ENCODE assay signal across 8 mouse cellular contexts in the genomic region with DNA sequence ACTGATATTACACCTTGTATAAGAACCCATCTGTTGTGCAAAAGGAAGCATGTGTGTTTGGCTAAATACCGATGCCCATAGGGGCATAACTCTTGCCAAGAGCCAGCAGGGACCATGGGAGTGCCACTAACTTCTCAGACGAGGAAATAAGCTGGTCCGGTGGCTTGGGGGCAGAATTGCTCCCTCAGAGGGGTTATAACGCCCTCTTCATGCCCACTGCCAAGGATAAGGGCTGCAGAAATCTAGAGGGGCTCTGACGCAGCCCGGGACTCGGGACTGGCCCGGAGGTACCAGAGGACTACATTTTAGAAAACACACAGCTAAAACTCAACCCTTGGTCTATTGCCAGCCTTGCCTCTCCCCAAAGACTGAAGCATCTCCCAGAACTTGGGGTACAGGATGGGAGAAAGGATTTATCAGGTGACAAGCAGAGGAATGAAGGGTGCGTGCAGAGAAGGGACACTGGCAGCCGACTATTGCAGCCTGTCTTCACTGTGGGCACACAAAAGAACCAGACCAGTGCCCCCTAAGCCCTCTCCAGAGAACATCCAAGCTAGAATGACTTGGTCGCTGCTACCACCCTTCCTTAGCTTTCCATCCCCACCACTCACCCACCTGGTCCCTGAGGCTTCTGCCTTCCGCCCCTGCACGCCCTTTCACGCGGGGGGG. TPM values are rescaled to one million over a fixed set of nuclear protein-coding genes. Genes with fewer than 3 reads are reported as not detected.
A peak's percentile ranks its signal among the peaks of the same experiment; 100 is the strongest.
DNase-seq lines count a peak whose midpoint lies in the region; ATAC-seq and TF ChIP-seq lines count a peak whose summit lies in the region.

No protein-coding gene starts in this region.

- no peak for TF ChIP-seq CTCF in cerebellum, adult 2 months (IDR thresholded peaks at IDR 0.05; ENCODE audit: borderline replicate concordance, insufficient read depth, low read depth, low read length)
- TF ChIP-seq CTCF in thymus, adult 2 months (IDR thresholded peaks at IDR 0.05; ENCODE audit: borderline replicate concordance, control insufficient read depth, extremely low read depth, insufficient read depth, low read length, poor library complexity), result no peak

- no peaks in the 10 kb centered on the region for H3K36me3 ChIP-seq in thymus, adult 2 months (ENCODE audit: control insufficient read depth, insufficient read depth, low read length)
- H3K36me3 ChIP-seq in limb, embryonic 13.5 days, result peaks cover 32% of the 10 kb centered on the region

- intact Hi-C loops in gastrocnemius, postnatal 14 days (cut with DNase I; ENCODE audit: low total_unique reads), result loop anchor here (5.0 kb wide), 1 partner anchor 54 kb away; no protein-coding TSS in a partner anchor

- H3K4me1 ChIP-seq in cerebellum, adult 2 months (ENCODE audit: control insufficient read depth, insufficient read depth, low read length), result peaks cover 24% of the 10 kb centered on the region
- peaks cover 20% of the 10 kb centered on the region; the same call in 1 of the 2 replicates for H3K4me1 ChIP-seq in thymus, adult 2 months (replicated peaks; ENCODE audit: control insufficient read depth, insufficient read depth, low read length)
- peaks cover 55% of the 10 kb centered on the region for H3K4me1 ChIP-seq in limb, embryonic 13.5 days

- H3K9me3 ChIP-seq in limb, embryonic 13.5 days, result no peaks in the 10 kb centered on the region

- no peak for TF ChIP-seq POLR2A in cerebellum, adult 2 months (IDR thresholded peaks at IDR 0.05; ENCODE audit: borderline replicate concordance, insufficient read depth, low read length)
- no peak for TF ChIP-seq POLR2A in thymus, adult 2 months (IDR thresholded peaks at IDR 0.05; ENCODE audit: control insufficient read depth, extremely low read depth, insufficient read depth, low read length, poor library complexity)

- H3K27me3 ChIP-seq in cerebellum, adult 2 months (ENCODE audit: control insufficient read depth, insufficient read depth, low read length), result no peaks in the 10 kb centered on the region
- peaks cover 12% of the 10 kb centered on the region; the same call in 1 of the 2 replicates for H3K27me3 ChIP-seq in thymus, adult 2 months (ENCODE audit: control insufficient read depth, insufficient read depth, low read length)
- no peaks in the 10 kb centered on the region for H3K27me3 ChIP-seq in limb, embryonic 13.5 days

- H3K4me3 ChIP-seq in cerebellum, adult 2 months (replicated peaks; ENCODE audit: insufficient read depth, low read depth, low read length), result peak overlapping the region; percentile 52
- H3K4me3 ChIP-seq in thymus, adult 2 months (ENCODE audit: control insufficient read depth, insufficient read depth, low read length), result peak overlapping the region; percentile 27
- H3K4me3 ChIP-seq in limb, embryonic 13.5 days, result peak overlapping the region; percentile 56

- no peak for ATAC-seq in limb, embryonic 13.5 days (ENCODE audit: low FRiP score, low read depth)

- H3K9ac ChIP-seq in limb, embryonic 13.5 days, result peak overlapping the region; percentile 76

- 2% methylated on average over 15 of the region's 15 CpGs for WGBS in cerebellum, adult 2 months
- 27% methylated on average over 15 of the region's 15 CpGs for WGBS in thymus, adult 2 months
- 23% methylated on average over 15 of the region's 15 CpGs for WGBS in limb, embryonic 13.5 days

- peak overlapping the region; percentile 99 for H3K4me2 ChIP-seq in limb, embryonic 13.5 days (replicated peaks)

- DNase-seq in cerebellum, adult 2 months, result peak; percentile 64 to 72
- DNase-seq in cerebellum, adult 11 months, result no peak
- DNase-seq in thymus, adult 2 months, result no peak
- no peak for DNase-seq in thymus, adult 18-20 months
- no peak for DNase-seq in Muller cell, postnatal 12 days (ENCODE audit: inconsistent ontology term)
- DNase-seq in urinary bladder, postnatal 36 days (ENCODE audit: low spot score in 2 of 2), result no peak
- DNase-seq in gastrocnemius, postnatal 14 days, result no peak

- no peak overlapping the region for H3K27ac ChIP-seq in cerebellum, adult 2 months (ENCODE audit: insufficient read depth, low read length)
- no peak overlapping the region for H3K27ac ChIP-seq in thymus, adult 2 months (ENCODE audit: control insufficient read depth, insufficient read depth, low read length)
- no peak overlapping the region for H3K27ac ChIP-seq in limb, embryonic 13.5 days

RNA-seq across cellular contexts. Expression of a gene that starts 11.5 kb away (rescaled TPM):
- polyA plus RNA-seq in cerebellum, adult 2 months (2012; rRNA removed), result 46.3 and 48.9 TPM in 2 replicates
- polyA plus RNA-seq in thymus, adult 2 months (2012; rRNA removed), result 53.5 and 55.5 TPM in 2 replicates
- 31.6 and 33.3 TPM in 2 replicates for polyA plus RNA-seq in limb, embryonic 13.5 days (2015; fragmentation: Nextera tagmentation; extraction: Ambion mirVana)
- 10 to 100 TPM; 15.8 to 17.9 TPM for total RNA-seq in gastrocnemius, postnatal 14 days (2021)

RNA-seq across cellular contexts. Expression of a gene that starts 20.8 kb away (rescaled TPM):
- polyA plus RNA-seq in cerebellum, adult 2 months (2012; rRNA removed), result 101 TPM in 2 replicates
- 117 and 121 TPM in 2 replicates for polyA plus RNA-seq in thymus, adult 2 months (2012; rRNA removed)
- polyA plus RNA-seq in limb, embryonic 13.5 days (2015; fragmentation: Nextera tagmentation; extraction: Ambion mirVana), result 120 and 128 TPM in 2 replicates
- 10 to 100 TPM; 78.5 to 84.4 TPM for total RNA-seq in gastrocnemius, postnatal 14 days (2021)

RNA-seq across cellular contexts. Expression of a gene that starts 26.2 kb away (rescaled TPM):
- polyA plus RNA-seq in cerebellum, adult 2 months (2012; rRNA removed), result 89.9 and 102 TPM in 2 replicates
- 3.7 and 6.1 TPM in 2 replicates for polyA plus RNA-seq in thymus, adult 2 months (2012; rRNA removed)
- polyA plus RNA-seq in limb, embryonic 13.5 days (2015; fragmentation: Nextera tagmentation; extraction: Ambion mirVana), result 51.2 and 51.3 TPM in 2 replicates
- total RNA-seq in gastrocnemius, postnatal 14 days (2021), result 100 to 1,000 TPM in 1 of 2 experiments, 10 to 100 TPM in 1; 95.1 to 113 TPM

RNA-seq across cellular contexts. Expression of a gene that starts 41.4 kb away (rescaled TPM):
- not detected in 2 replicates for polyA plus RNA-seq in cerebellum, adult 2 months (2012; rRNA removed)
- not detected in 2 replicates for polyA plus RNA-seq in thymus, adult 2 months (2012; rRNA removed)
- polyA plus RNA-seq in limb, embryonic 13.5 days (2015; fragmentation: Nextera tagmentation; extraction: Ambion mirVana), result 0.17 and 0.49 TPM in 2 replicates
- total RNA-seq in gastrocnemius, postnatal 14 days (2021), result not detected

RNA-seq across cellular contexts. Expression of a gene that starts 57.3 kb away (rescaled TPM):
- 0.18 and 0.21 TPM in 2 replicates for polyA plus RNA-seq in cerebellum, adult 2 months (2012; rRNA removed)
- 0.38 and 9.5 TPM in 2 replicates for polyA plus RNA-seq in thymus, adult 2 months (2012; rRNA removed)
- polyA plus RNA-seq in limb, embryonic 13.5 days (2015; fragmentation: Nextera tagmentation; extraction: Ambion mirVana), result 1.6 and 2.2 TPM in 2 replicates
- total RNA-seq in gastrocnemius, postnatal 14 days (2021), result 10 to 100 TPM; 36.2 to 38.4 TPM

Comparison
In these comparisons a context has a peak if more than half of its experiments do, and no peak if none do; other contexts are left out.
1. DNase-seq: peak in cerebellum, adult 2 months (2 of 2); none in cerebellum, adult 11 months (single experiment), thymus, adult 2 months (single experiment), thymus, adult 18-20 months (0 of 2), Muller cell, postnatal 12 days (single experiment), urinary bladder, postnatal 36 days (0 of 2) and gastrocnemius, postnatal 14 days (single experiment).
2. Peak in every context shown above with its lines, with median percentiles within 50 percentile points of each other: H3K4me3 ChIP-seq.